Mouse (Mus musculus): ENCODE measurements around the gene Brpf3. TPM values are rescaled to one million over a fixed set of nuclear protein-coding genes. Genes with fewer than 3 reads are reported as not detected.
A peak's percentile ranks its signal among the peaks of the same experiment; 100 is the strongest.

The Brpf3 gene
- total RNA-seq, 1 experiment from 2014 or later, result 20.8 TPM

- no peak for ATAC-seq (ENCODE audit: extremely low read depth, insufficient number of reproducible peaks, low FRiP score, poor library complexity, severe bottlenecking)
Measured at GRCm38 (mm10) chr17:28866921-28867320, 66.0 kb downstream of the Brpf3 start.

DNA sequence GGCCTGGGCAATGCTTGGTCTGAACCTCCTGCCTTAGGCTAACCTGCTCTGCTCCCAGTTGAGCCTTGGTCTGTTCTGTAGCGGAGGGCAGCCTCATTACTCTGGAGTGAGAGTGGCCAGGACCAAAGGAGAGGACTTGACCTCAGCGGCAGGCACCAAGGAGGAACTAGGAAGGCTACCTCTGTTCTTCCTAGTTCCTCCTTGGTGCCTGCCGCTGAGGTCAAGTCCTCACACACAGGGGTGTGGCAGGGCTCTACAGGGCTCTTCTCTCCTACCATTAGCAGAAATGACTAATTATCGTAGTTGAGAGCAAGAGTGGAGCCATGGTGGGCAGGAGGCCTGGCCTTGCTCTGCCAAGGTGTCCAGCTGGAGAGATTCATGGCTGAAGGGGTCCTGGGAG is 66.5 kb downstream of the Brpf3 start:
- no peak for ATAC-seq (ENCODE audit: extremely low read depth, insufficient number of reproducible peaks, low FRiP score, poor library complexity, severe bottlenecking)

- no peak for ATAC-seq (ENCODE audit: extremely low read depth, insufficient number of reproducible peaks, low FRiP score, poor library complexity, severe bottlenecking)
Measured at GRCm38 (mm10) chr17:28869412-28870110, 68.7 kb downstream of the Brpf3 start.

DNA sequence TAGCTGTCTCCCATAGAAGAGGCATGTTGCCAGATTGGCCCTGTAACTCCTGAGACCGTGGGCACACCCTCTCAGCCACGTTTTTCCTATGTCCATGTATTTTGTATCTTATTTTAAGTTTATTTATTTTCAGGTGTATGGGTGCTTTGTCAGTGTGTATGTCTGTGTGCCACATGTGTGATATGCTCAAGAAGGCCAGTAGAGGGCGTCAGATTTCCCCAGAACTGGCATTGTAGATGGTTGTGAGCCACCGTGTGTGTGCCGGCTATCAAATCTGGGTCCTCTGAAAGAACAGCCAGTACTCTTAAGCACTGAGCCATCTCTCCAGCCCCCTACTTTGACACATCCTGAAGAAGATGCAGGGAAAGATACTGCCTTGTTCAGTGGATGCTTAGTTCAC is 69.5 kb downstream of the Brpf3 start:
- no peak for ATAC-seq (ENCODE audit: extremely low read depth, insufficient number of reproducible peaks, low FRiP score, poor library complexity, severe bottlenecking)

GRCm38 (mm10) chr17:28871831-28872230 is 70.9 kb downstream of the Brpf3 start:
- no peak for ATAC-seq (ENCODE audit: extremely low read depth, insufficient number of reproducible peaks, low FRiP score, poor library complexity, severe bottlenecking)

GRCm38 (mm10) chr17:28872322-28872721 is 71.4 kb downstream of the Brpf3 start:
- peak; percentile 45; the same call in 1 of the 2 replicates for ATAC-seq (ENCODE audit: extremely low read depth, insufficient number of reproducible peaks, low FRiP score, poor library complexity, severe bottlenecking)

DNA sequence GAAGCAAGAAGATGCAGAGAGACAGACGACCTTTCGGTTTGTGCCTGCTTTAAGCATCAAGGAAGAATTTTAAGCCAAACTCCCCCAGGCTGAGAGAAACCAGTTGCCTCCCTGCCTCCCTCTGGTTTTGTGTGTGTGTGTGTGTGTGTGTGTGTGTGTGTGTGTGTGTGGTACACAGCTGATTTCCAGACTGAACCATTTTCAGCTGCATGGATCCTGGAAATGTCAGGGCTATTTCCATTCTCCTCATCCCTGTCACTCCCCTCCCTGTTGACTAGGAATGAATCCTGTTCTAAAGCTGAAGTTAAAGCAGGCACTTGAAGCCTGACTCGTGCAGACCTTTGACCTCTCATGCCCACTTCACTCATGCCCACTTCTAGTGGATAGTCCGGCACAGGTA is 73.3 kb downstream of the Brpf3 start:
- ATAC-seq (ENCODE audit: extremely low read depth, insufficient number of reproducible peaks, low FRiP score, poor library complexity, severe bottlenecking), result no peak

DNA sequence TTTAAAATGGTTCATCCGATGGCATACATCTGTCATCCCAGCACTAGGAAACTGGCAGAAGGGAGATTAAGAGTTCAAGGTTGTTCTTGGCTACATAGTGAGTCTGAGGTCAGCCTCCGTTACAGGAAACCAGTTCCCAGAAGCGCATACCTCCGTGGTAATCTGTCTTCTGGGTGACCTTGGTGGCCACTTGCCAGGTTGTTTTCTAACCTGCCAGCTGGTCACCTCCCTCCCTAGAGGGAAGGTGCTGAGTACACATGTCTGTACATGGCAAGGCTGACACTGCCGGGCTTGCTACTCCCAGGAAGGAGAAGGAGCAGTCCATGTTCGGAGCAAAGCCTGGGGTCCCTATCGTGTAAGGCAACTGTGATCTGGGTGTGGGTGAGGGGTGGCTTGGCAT is 73.9 kb downstream of the Brpf3 start:
- no peak for ATAC-seq (ENCODE audit: extremely low read depth, insufficient number of reproducible peaks, low FRiP score, poor library complexity, severe bottlenecking)

DNA sequence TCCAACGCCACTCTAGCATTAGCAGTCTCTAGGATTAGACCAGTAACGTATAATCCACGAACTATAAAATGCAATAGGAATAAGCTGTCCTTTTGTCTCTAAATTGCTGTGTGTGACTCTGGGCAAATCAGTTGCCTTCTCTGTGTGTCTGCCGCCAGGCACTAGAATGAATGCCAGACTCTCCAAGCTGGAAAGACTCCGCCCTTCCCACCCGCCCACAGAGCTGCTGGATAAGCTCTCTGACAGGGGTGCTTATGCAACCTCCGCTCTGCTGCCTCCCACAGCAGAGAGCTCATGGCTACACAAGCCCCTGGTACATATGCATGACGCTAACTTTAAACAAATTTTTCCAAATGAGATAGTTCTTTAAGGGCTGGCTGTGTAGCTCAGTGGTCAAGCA is 74.4 kb downstream of the Brpf3 start:
- no peak for ATAC-seq (ENCODE audit: extremely low read depth, insufficient number of reproducible peaks, low FRiP score, poor library complexity, severe bottlenecking)

DNA sequence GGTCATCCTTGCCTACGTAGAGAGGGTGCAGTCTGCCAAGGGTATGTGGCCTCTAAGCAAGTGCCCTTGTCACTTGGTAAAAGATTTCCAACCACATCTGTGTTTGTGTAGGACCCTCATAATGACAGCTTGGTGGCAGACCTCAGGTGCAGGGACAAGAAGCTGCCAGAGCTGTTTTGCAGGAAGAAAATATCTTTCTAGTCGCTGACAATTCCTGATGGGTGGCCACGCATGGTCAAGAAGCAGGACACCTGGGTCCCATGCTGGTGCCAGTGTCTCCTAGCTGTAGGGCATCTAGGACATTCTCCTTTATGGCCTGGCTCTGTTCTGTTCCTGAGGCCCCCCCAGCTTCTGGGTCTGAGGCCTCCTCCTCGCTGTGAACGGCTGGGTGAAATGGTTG is 75.4 kb downstream of the Brpf3 start:
- no peak for ATAC-seq (ENCODE audit: extremely low read depth, insufficient number of reproducible peaks, low FRiP score, poor library complexity, severe bottlenecking)

GRCm38 (mm10) chr17:28876821-28877220 is 75.9 kb downstream of the Brpf3 start:
- ATAC-seq (ENCODE audit: extremely low read depth, insufficient number of reproducible peaks, low FRiP score, poor library complexity, severe bottlenecking), result no peak

- peak; percentile 15; the same call in 1 of the 2 replicates for ATAC-seq (ENCODE audit: extremely low read depth, insufficient number of reproducible peaks, low FRiP score, poor library complexity, severe bottlenecking)
Measured at GRCm38 (mm10) chr17:28879931-28880391, 79.1 kb downstream of the Brpf3 start.

DNA sequence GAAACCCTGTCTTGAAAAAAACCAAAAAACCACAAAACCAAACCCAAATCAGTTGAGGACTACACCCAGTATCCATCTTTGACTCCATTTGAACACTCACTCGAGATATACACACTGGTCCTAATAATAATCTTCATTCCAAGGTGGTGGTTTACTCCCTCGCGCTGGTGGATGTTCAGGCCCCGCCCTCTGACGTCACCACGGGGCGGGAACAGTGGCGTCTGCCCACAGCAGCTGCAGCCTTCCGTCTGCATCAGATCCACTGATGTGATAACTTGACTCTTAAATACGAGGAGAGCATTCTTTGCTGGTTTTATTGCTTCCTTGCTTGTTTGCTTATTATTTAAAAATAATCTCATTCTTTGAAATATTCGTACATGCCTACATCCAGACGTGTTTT is 81.4 kb downstream of the Brpf3 start:
- ATAC-seq (ENCODE audit: extremely low read depth, insufficient number of reproducible peaks, low FRiP score, poor library complexity, severe bottlenecking), result peak; percentile 56; the same call in 1 of the 2 replicates

- ATAC-seq (ENCODE audit: extremely low read depth, insufficient number of reproducible peaks, low FRiP score, poor library complexity, severe bottlenecking), result no peak
Measured at GRCm38 (mm10) chr17:28882810-28883209, 81.9 kb downstream of the Brpf3 start.

GRCm38 (mm10) chr17:28883941-28884516 is 83.1 kb downstream of the Brpf3 start:
- no peak for ATAC-seq (ENCODE audit: extremely low read depth, insufficient number of reproducible peaks, low FRiP score, poor library complexity, severe bottlenecking)

- ATAC-seq (ENCODE audit: extremely low read depth, insufficient number of reproducible peaks, low FRiP score, poor library complexity, severe bottlenecking), result no peak
Measured at GRCm38 (mm10) chr17:28885231-28885630, 84.3 kb downstream of the Brpf3 start.

GRCm38 (mm10) chr17:28886266-28886665 is 85.4 kb downstream of the Brpf3 start:
- no peak for ATAC-seq (ENCODE audit: extremely low read depth, insufficient number of reproducible peaks, low FRiP score, poor library complexity, severe bottlenecking)
